Mouse (Mus musculus) small intestine, adult 2 months (tissue): ENCODE results near the gene Rbl2.

ENCODE experiments used
- CTCF ChIP-seq: fragments of 200-500 bp; IDR thresholded peaks from 2 replicates; pipeline ENCODE4 v1.5.1; 2012; ENCODE audit warnings: low read depth, mild to moderate bottlenecking, control low read depth, inconsistent platforms, low read length, moderate library complexity, mixed read lengths; ENCODE audit not compliant: insufficient replicate concordance, insufficient read length; ENCODE audit errors: extremely low read depth
- POLR2A ChIP-seq: fragments of 200-500 bp; IDR thresholded peaks from 2 replicates; pipeline ENCODE4 v1.6.1; 2012; ENCODE audit warnings: low read depth, mild to moderate bottlenecking, control low read depth, inconsistent platforms, low read length, moderate library complexity

- no peak for TF ChIP-seq CTCF
- TF ChIP-seq POLR2A, result no peak
Observed at GRCm38 (mm10) chr8:91114910-91115309, 45.1 kb downstream of the Rbl2 start.
